In the genomic region with DNA sequence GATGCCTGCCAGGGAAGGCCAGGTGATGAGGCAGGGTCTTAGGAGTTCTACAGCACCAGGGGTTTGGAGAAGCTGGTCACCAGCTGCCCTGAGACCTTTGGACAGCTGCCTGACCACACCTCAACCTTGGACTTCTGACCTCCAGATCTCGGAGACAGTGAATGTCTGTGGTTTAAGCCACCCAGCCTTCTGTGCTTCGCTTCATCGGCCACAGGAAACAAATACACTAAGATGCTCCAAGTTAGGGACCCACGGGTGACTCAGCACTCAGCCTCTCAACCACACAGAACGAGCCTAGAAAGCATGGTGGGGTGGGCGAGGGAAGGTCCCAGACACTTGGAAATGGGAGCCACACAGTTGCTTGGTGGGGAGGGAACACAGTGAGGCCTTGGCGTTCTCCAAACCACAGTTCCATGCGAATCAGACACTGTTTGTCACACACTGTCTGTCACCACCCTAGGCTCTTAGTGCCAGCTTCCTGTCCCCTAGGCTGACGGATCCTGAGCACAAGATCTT, we compare ENCODE assay signal across 8 mouse cellular contexts.
DNase-seq lines count a peak whose midpoint lies in the region; ATAC-seq lines count a peak whose summit lies in the region.

No protein-coding gene starts in this region.

- no peak overlapping the region for H3K4me2 ChIP-seq in neural tube, embryonic 15.5 days

- H3K36me3 ChIP-seq in neural tube, embryonic 15.5 days, result no peaks in the 10 kb centered on the region
- H3K36me3 ChIP-seq in splenic B cell, adult 2 months (ENCODE audit: control insufficient read depth, insufficient read depth, low read length, poor library complexity, severe bottlenecking), result no peaks in the 10 kb centered on the region

- DNase-seq in adrenal gland, adult 2 months, result peak; percentile 45
- DNase-seq in adrenal gland, adult 8-10 months, result no peak
- no peak for DNase-seq in neural tube, embryonic 10.5 days (ENCODE audit: extremely low spot score, low spot score)
- peak; percentile 58 to 72 for DNase-seq in kidney, postnatal 25 days
- DNase-seq in splenic B cell, adult 2 months (ENCODE audit: low read depth, low spot score), result peak; percentile 60
- no peak for DNase-seq in layer of hippocampus, postnatal 25 days (ENCODE audit: extremely low spot score in 1 of 2, low spot score in 1 of 2)
- DNase-seq in spleen, postnatal 10 days (ENCODE audit: low spot score in 2 of 2), result no peak

- H3K27ac ChIP-seq in neural tube, embryonic 15.5 days (replicated peaks), result 0 out of 2 replicates have a peak overlapping the region, but pooled peaks have one; percentile 18

- H3K4me3 ChIP-seq in neural tube, embryonic 15.5 days (replicated peaks), result no peak overlapping the region

- WGBS in neural tube, embryonic 15.5 days, result 85% methylated on average over 9 of the region's 9 CpGs

- H3K27me3 ChIP-seq in neural tube, embryonic 15.5 days (replicated peaks), result no peaks in the 10 kb centered on the region
- H3K27me3 ChIP-seq in splenic B cell, adult 2 months (ENCODE audit: control insufficient read depth, insufficient read depth, low read length, poor library complexity, severe bottlenecking), result no peaks in the 10 kb centered on the region

- no peaks in the 10 kb centered on the region for H3K9me3 ChIP-seq in neural tube, embryonic 15.5 days (replicated peaks)

- no peak for ATAC-seq in neural tube, embryonic 15.5 days (ENCODE audit: low FRiP score)

- no peak overlapping the region for H3K9ac ChIP-seq in neural tube, embryonic 15.5 days (replicated peaks)

- peaks cover 29% of the 10 kb centered on the region for H3K4me1 ChIP-seq in neural tube, embryonic 15.5 days

Comparison
In these comparisons a context has a peak if more than half of its experiments do, and no peak if none do; other contexts are left out.
1. DNase-seq: peak in adrenal gland, adult 2 months (single experiment), kidney, postnatal 25 days (2 of 2) and splenic B cell, adult 2 months (single experiment); none in adrenal gland, adult 8-10 months (single experiment), neural tube, embryonic 10.5 days (single experiment), layer of hippocampus, postnatal 25 days (0 of 2) and spleen, postnatal 10 days (0 of 2).